Mouse (Mus musculus) limb, embryonic 11.5 days (tissue): Measurements from ENCODE around the gene Ykt6. TPM values are rescaled to one million over a fixed set of nuclear protein-coding genes. Genes with fewer than 3 reads are reported as not detected.
"Not testable (repeated sequence)": the region's sequence is repeated elsewhere in the genome, so short reads cannot be mapped to it uniquely, and the experiment has no call there.

Experiments
- ATAC-seq: fragments of 200-750 bp; cut with Nextera tagmentation; 2 replicates; pipeline ENCODE4 v1.8.0; 2017; ENCODE audit warnings: low read depth; ENCODE audit not compliant: insufficient number of reproducible peaks, low FRiP score, low TSS enrichment
- DNase-seq: peaks from one replicate; pipeline ENCODE4 v3.0.0-alpha.2; 2015; ENCODE audit warnings: low spot score
- H3K27ac ChIP-seq: fragments of 300-500 bp; sonication (generic); replicated peaks from 2 replicates; pipeline ENCODE4 v1.5.1; 2014; ENCODE audit warnings: low read depth, mild to moderate bottlenecking, low read length
- H3K27me3 ChIP-seq: fragments of 300-500 bp; sonication (generic); 2 replicates; pipeline ENCODE4 v1.6.1; 2014; ENCODE audit warnings: mild to moderate bottlenecking, low read length, mixed read lengths; ENCODE audit not compliant: control insufficient read depth, insufficient read depth
- H3K36me3 ChIP-seq: fragments of 300-500 bp; sonication (generic); 2 replicates; pipeline ENCODE4 v1.6.1; 2014; ENCODE audit warnings: mild to moderate bottlenecking, low read length, moderate library complexity, mixed read lengths; ENCODE audit not compliant: control insufficient read depth, insufficient read depth
- H3K4me1 ChIP-seq: fragments of 300-500 bp; sonication (generic); 2 replicates; pipeline ENCODE4 v1.6.1; 2014; ENCODE audit warnings: low read length, mixed read lengths; ENCODE audit not compliant: control insufficient read depth, insufficient read depth
- H3K4me2 ChIP-seq: fragments of 300-500 bp; sonication (generic); 2 replicates; pipeline ENCODE4 v1.6.1; 2014; ENCODE audit warnings: low read depth, mild to moderate bottlenecking, moderate library complexity; ENCODE audit not compliant: severe bottlenecking
- H3K4me3 ChIP-seq: fragments of 300-500 bp; sonication (generic); 2 replicates; pipeline ENCODE4 v1.5.1; 2014; ENCODE audit warnings: low read depth, low read length
- H3K9ac ChIP-seq: fragments of 300-500 bp; sonication (generic); 2 replicates; pipeline ENCODE4 v1.6.1; 2014; ENCODE audit warnings: mild to moderate bottlenecking, low read length
- H3K9me3 ChIP-seq: fragments of 300-500 bp; sonication (generic); 2 replicates; pipeline ENCODE4 v1.6.1; 2016; ENCODE audit warnings: low read length; ENCODE audit not compliant: control insufficient read depth
- WGBS: fragments of 180-500 bp; shearing (Covaris S2); extraction: QIAGEN DNeasy Blood & Tissue Kit; methylation state at CpG from one replicate; pipeline ENCODE4 v1.1.7; 2014; 5-methylcytosine and 5-hydroxymethylcytosine counted together
- polyA plus RNA-seq: library from polyadenylated mRNA; unstranded; fragments of >200 nt; fragmentation: Nextera tagmentation; extraction: Ambion mirVana; gene quantifications from 2 replicates; pipeline ENCODE4 v1.2.1, GENCODE M21; 2014

Gene Ykt6
- polyA plus RNA-seq, 1 experiment from 2014 or later: 29.0 TPM

GRCm38 (mm10) chr11:6010751-6011482 lies 55.4 kb downstream of the Ykt6 start:
- not testable (repeated sequence) for ATAC-seq, H3K27ac ChIP-seq

GRCm38 (mm10) chr11:6011879-6012278 lies 56.4 kb downstream of the Ykt6 start:
- Histone ChIP-seq H3K27me3 (no peaks in the 10 kb centered on the region), H3K4me2 (no peak overlapping the region), H3K27ac (no peak overlapping the region), H3K9ac (no peak overlapping the region), H3K4me3 (no peak overlapping the region), H3K9me3 (no peaks in the 10 kb centered on the region), H3K36me3 (no peaks in the 10 kb centered on the region), H3K4me1 (no peaks in the 10 kb centered on the region)
- 81% methylated on average over 3 of the region's 3 CpGs for WGBS
- ATAC-seq (no peak), DNase-seq (no peak)

More at GRCm38 (mm10) chr11:6010751-6011482, 55.4 kb downstream of the Ykt6 start:
- DNase-seq, H3K9me3 ChIP-seq, H3K4me3 ChIP-seq, H3K36me3 ChIP-seq, H3K27me3 ChIP-seq, H3K4me1 ChIP-seq, H3K9ac ChIP-seq, H3K4me2 ChIP-seq: not testable (repeated sequence)
- WGBS: 96% methylated on average over 3 of the region's 18 CpGs

GRCm38 (mm10) chr11:6013359-6013758 lies 57.9 kb downstream of the Ykt6 start:
- Histone ChIP-seq H3K9ac (no peak overlapping the region), H3K4me2 (no peak overlapping the region), H3K27ac (no peak overlapping the region), H3K36me3 (no peaks in the 10 kb centered on the region), H3K9me3 (no peaks in the 10 kb centered on the region), H3K27me3 (no peaks in the 10 kb centered on the region), H3K4me1 (no peaks in the 10 kb centered on the region), H3K4me3 (no peak overlapping the region)
- DNase-seq (no peak), ATAC-seq (no peak)
- 54% methylated on average over 2 of the region's 2 CpGs for WGBS

GRCm38 (mm10) chr11:6015011-6015431 lies 59.5 kb downstream of the Ykt6 start:
- WGBS: 81% methylated on average over 6 of the region's 6 CpGs
- H3K4me1 ChIP-seq: no peaks in the 10 kb centered on the region
- H3K4me3 ChIP-seq: no peak overlapping the region
- no peaks in the 10 kb centered on the region for H3K36me3 ChIP-seq
- H3K27me3 ChIP-seq: no peaks in the 10 kb centered on the region
- no peak overlapping the region for H3K9ac ChIP-seq
- no peak overlapping the region for H3K4me2 ChIP-seq
- ATAC-seq (no peak), DNase-seq (no peak)
- no peaks in the 10 kb centered on the region for H3K9me3 ChIP-seq
- H3K27ac ChIP-seq: no peak overlapping the region

GRCm38 (mm10) chr11:6016368-6016767 lies 60.9 kb downstream of the Ykt6 start:
- H3K4me2 ChIP-seq: no peak overlapping the region
- H3K27ac ChIP-seq: no peak overlapping the region
- no peaks in the 10 kb centered on the region for H3K27me3 ChIP-seq
- H3K9me3 ChIP-seq: no peaks in the 10 kb centered on the region
- 3% methylated on average over 3 of the region's 3 CpGs for WGBS
- no peaks in the 10 kb centered on the region for H3K4me1 ChIP-seq
- no peak overlapping the region for H3K9ac ChIP-seq
- no peak overlapping the region for H3K4me3 ChIP-seq
- ATAC-seq (no peak), DNase-seq (peak; percentile 38)
- no peaks in the 10 kb centered on the region for H3K36me3 ChIP-seq

GRCm38 (mm10) chr11:6016797-6017395 lies 61.4 kb downstream of the Ykt6 start:
- Histone ChIP-seq H3K27me3 (no peaks in the 10 kb centered on the region), H3K9me3 (no peaks in the 10 kb centered on the region), H3K4me2 (no peak overlapping the region), H3K4me3 (no peak overlapping the region), H3K4me1 (no peaks in the 10 kb centered on the region), H3K27ac (no peak overlapping the region), H3K9ac (no peak overlapping the region), H3K36me3 (no peaks in the 10 kb centered on the region)
- DNase-seq (no peak), ATAC-seq (no peak)
- WGBS: 68% methylated on average over 9 of the region's 9 CpGs

Other genes with a start within 250 kb of the Ykt6 start
- gene Mrps24, start 240.0 kb upstream of the Ykt6 start, polyA plus RNA-seq: 164 and 170 TPM in 2 replicates
- gene Urgcp, start 193.3 kb upstream of the Ykt6 start, polyA plus RNA-seq: 10.2 and 12.8 TPM in 2 replicates
- 120 and 127 TPM in 2 replicates for gene Dbnl, start 167.2 kb upstream of the Ykt6 start, polyA plus RNA-seq
- gene Pgam2, start 152.0 kb upstream of the Ykt6 start, polyA plus RNA-seq: 14.0 and 16.3 TPM in 2 replicates
- gene Polm, start 117.7 kb upstream of the Ykt6 start, polyA plus RNA-seq: 6.4 and 6.6 TPM in 2 replicates
- 5.3 and 7.2 TPM in 2 replicates for gene Aebp1, start 93.7 kb upstream of the Ykt6 start, polyA plus RNA-seq
- gene Pold2, start 77.4 kb upstream of the Ykt6 start, polyA plus RNA-seq: 103 and 111 TPM in 2 replicates
- 2.2 and 3.6 TPM in 2 replicates for gene Myl7, start 56.9 kb upstream of the Ykt6 start, polyA plus RNA-seq
- 0.41 and 1.6 TPM in 2 replicates for gene Gck, start 5.6 kb upstream of the Ykt6 start, polyA plus RNA-seq
- 0.55 and 0.67 TPM in 2 replicates for gene Camk2b, start 110.7 kb downstream of the Ykt6 start, polyA plus RNA-seq
- 0.17 and 0.67 TPM in 2 replicates for gene A730071L15Rik, start 244.3 kb downstream of the Ykt6 start, polyA plus RNA-seq
- 41.7 and 45.4 TPM in 2 replicates for gene Nudcd3, start 244.7 kb downstream of the Ykt6 start, polyA plus RNA-seq